ENCODE assay signal across 9 mouse cellular contexts in the genomic region with DNA sequence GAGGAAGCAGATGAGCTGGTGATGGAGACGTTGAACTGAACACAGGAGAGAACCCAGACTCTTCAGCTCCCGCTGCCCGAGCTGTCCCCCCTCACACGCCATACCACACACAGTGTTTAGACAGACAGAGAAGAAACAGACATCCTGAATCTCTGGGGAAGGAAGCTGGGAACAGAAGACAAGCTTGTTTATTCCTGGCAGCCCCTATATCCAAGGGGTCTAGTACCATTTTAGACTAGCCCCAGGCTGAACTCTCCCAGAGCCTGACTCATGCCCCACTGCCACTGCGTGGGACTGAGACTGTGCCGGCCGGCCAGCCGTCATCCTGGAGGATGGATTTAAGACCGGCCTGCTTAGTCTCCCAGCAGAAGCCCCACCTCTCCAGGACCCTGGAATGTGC. TPM values are rescaled to one million over a fixed set of nuclear protein-coding genes. Genes with fewer than 3 reads are reported as not detected.
DNase-seq lines count a peak whose midpoint lies in the region; ATAC-seq and TF ChIP-seq lines count a peak whose summit lies in the region.
"Had no signal": no experiment of that assay in that cellular context is flagged by ENCODE, and none has a peak within 500 bp of the region (broad histone marks: within the 10 kb centered on the region; RNA-seq: fewer than 3 reads in every experiment).

No protein-coding gene starts in this region.

- H3K27me3 ChIP-seq in kidney, embryonic 16.5 days (ENCODE audit: insufficient read depth, low read length), result no peaks in the 10 kb centered on the region
- H3K27me3 ChIP-seq in embryonic facial prominence, embryonic 14.5 days (replicated peaks; ENCODE audit: control insufficient read depth, insufficient read depth, low read length), result no peaks in the 10 kb centered on the region
- no peaks in the 10 kb centered on the region for H3K27me3 ChIP-seq in liver, postnatal 0 days (ENCODE audit: insufficient read depth, low read length)
- no peaks in the 10 kb centered on the region for H3K27me3 ChIP-seq in hindbrain, embryonic 12.5 days

- ATAC-seq in kidney, embryonic 16.5 days (ENCODE audit: low FRiP score, low TSS enrichment), result peak; percentile 58; the same call in 1 of the 2 replicates
- peak; percentile 45; the same call in 1 of the 2 replicates for ATAC-seq in embryonic facial prominence, embryonic 14.5 days (ENCODE audit: low read depth)
- ATAC-seq in liver, postnatal 0 days, result peak; percentile 43
- ATAC-seq in erythroid progenitor cell, adult 5-6 weeks (replicated peaks; ENCODE audit: low FRiP score, poor library complexity, severe bottlenecking), result no peak
- no peak for ATAC-seq in hindbrain, embryonic 12.5 days (ENCODE audit: low FRiP score)

- no peak for DNase-seq in kidney, adult 8-10 months
- peak; percentile 62 for DNase-seq in embryo, embryonic 11 days
- peak; percentile 32 for DNase-seq in embryonic facial prominence, embryonic 14.5 days (ENCODE audit: low spot score)
- no peak for DNase-seq in liver, postnatal 0 days

- TF ChIP-seq EP300 in liver, postnatal 0 days (IDR thresholded peaks at IDR 0.05; ENCODE audit: low read depth), result no peak

- 0 out of 2 replicates have a peak overlapping the region, but pooled peaks have one; percentile 5 for H3K4me2 ChIP-seq in kidney, embryonic 16.5 days (replicated peaks; ENCODE audit: low read depth, low read length)
- no peak overlapping the region for H3K4me2 ChIP-seq in embryonic facial prominence, embryonic 14.5 days (ENCODE audit: low read depth, low read length)
- H3K4me2 ChIP-seq in liver, postnatal 0 days (ENCODE audit: low read depth, low read length), result no peak overlapping the region
- H3K4me2 ChIP-seq in hindbrain, embryonic 12.5 days (replicated peaks), result no peak overlapping the region

- no peaks in the 10 kb centered on the region for H3K9me3 ChIP-seq in kidney, embryonic 16.5 days (ENCODE audit: low read length)
- no peaks in the 10 kb centered on the region for H3K9me3 ChIP-seq in embryonic facial prominence, embryonic 14.5 days (ENCODE audit: control insufficient read depth, low read length)
- no peaks in the 10 kb centered on the region for H3K9me3 ChIP-seq in liver, postnatal 0 days (ENCODE audit: low read length)
- no peaks in the 10 kb centered on the region for H3K9me3 ChIP-seq in hindbrain, embryonic 12.5 days (replicated peaks)

- H3K4me3 ChIP-seq in kidney, embryonic 16.5 days (ENCODE audit: low read length), result no peak overlapping the region
- no peak overlapping the region for H3K4me3 ChIP-seq in embryonic facial prominence, embryonic 14.5 days (ENCODE audit: low read depth, low read length)
- H3K4me3 ChIP-seq in liver, postnatal 0 days (ENCODE audit: low read depth, low read length), result no peak overlapping the region
- no peak overlapping the region for H3K4me3 ChIP-seq in hindbrain, embryonic 12.5 days

- no peak for TF ChIP-seq CTCF in liver, postnatal 0 days (IDR thresholded peaks at IDR 0.05; ENCODE audit: low read depth)

- 0 out of 2 replicates have a peak overlapping the region, but pooled peaks have one; percentile 25 for H3K27ac ChIP-seq in kidney, embryonic 16.5 days (ENCODE audit: low read length)
- no peak overlapping the region; the same call in 1 of the 2 replicates for H3K27ac ChIP-seq in embryonic facial prominence, embryonic 14.5 days (replicated peaks; ENCODE audit: low read depth, low read length)
- 0 out of 2 replicates have a peak overlapping the region, but pooled peaks have one; percentile 11 for H3K27ac ChIP-seq in liver, postnatal 0 days (ENCODE audit: low read depth)
- no peak overlapping the region for H3K27ac ChIP-seq in hindbrain, embryonic 12.5 days

- WGBS in kidney, embryonic 16.5 days, result 10% methylated on average over 9 of the region's 9 CpGs
- WGBS in embryonic facial prominence, embryonic 14.5 days, result 11% methylated on average over 9 of the region's 9 CpGs
- WGBS in liver, postnatal 0 days (ENCODE audit: insufficient replicate concordance), result 23% methylated on average over 9 of the region's 9 CpGs
- WGBS in hindbrain, embryonic 12.5 days, result 44% methylated on average over 9 of the region's 9 CpGs

- peak overlapping the region; percentile 20; the same call in 1 of the 2 replicates for H3K9ac ChIP-seq in kidney, embryonic 16.5 days (replicated peaks; ENCODE audit: low read length)
- peak overlapping the region; percentile 1; the same call in 1 of the 2 replicates for H3K9ac ChIP-seq in embryonic facial prominence, embryonic 14.5 days (ENCODE audit: low read depth, low read length)
- H3K9ac ChIP-seq in liver, postnatal 0 days (replicated peaks), result no peak overlapping the region
- H3K9ac ChIP-seq in hindbrain, embryonic 12.5 days, result no peak overlapping the region

- H3K4me1 ChIP-seq in kidney, embryonic 16.5 days (ENCODE audit: insufficient read depth, low read length), result peaks cover 34% of the 10 kb centered on the region
- H3K4me1 ChIP-seq in embryonic facial prominence, embryonic 14.5 days (ENCODE audit: control insufficient read depth, insufficient read depth, low read length), result 0 out of 2 replicates have a peak, but pooled peaks cover 9% of the 10 kb centered on the region
- H3K4me1 ChIP-seq in liver, postnatal 0 days (ENCODE audit: insufficient read depth), result peaks cover 3% of the 10 kb centered on the region
- peaks cover 3% of the 10 kb centered on the region; the same call in 1 of the 2 replicates for H3K4me1 ChIP-seq in hindbrain, embryonic 12.5 days

- peaks cover 17% of the 10 kb centered on the region for H3K36me3 ChIP-seq in kidney, embryonic 16.5 days (ENCODE audit: insufficient read depth, low read length)
- H3K36me3 ChIP-seq in embryonic facial prominence, embryonic 14.5 days (ENCODE audit: control insufficient read depth, insufficient read depth, low read length), result peaks cover 14% of the 10 kb centered on the region
- peaks cover 2% of the 10 kb centered on the region; the same call in 1 of the 2 replicates for H3K36me3 ChIP-seq in liver, postnatal 0 days (replicated peaks; ENCODE audit: insufficient read depth, low read length)
- peaks cover 16% of the 10 kb centered on the region for H3K36me3 ChIP-seq in hindbrain, embryonic 12.5 days

RNA-seq across cellular contexts. Expression of a gene that starts 3.3 kb away (rescaled TPM):
- polyA plus RNA-seq in kidney, embryonic 16.5 days (2015; fragmentation: Nextera tagmentation; extraction: Ambion mirVana), result 1.6 and 1.9 TPM in 2 replicates
- polyA plus RNA-seq in embryonic facial prominence, embryonic 14.5 days (2014; fragmentation: Nextera tagmentation; extraction: Ambion mirVana), result 0.20 and 0.21 TPM in 2 replicates
- polyA plus RNA-seq in liver, postnatal 0 days (2015; fragmentation: Nextera tagmentation; extraction: Ambion mirVana), result 0.20 and 0.22 TPM in 2 replicates
- not detected in 2 replicates for total RNA-seq in erythroid progenitor cell, adult 5-6 weeks (2015; ENCODE audit: low replicate concordance)
- not detected in 2 replicates for total RNA-seq in erythroid progenitor cell, adult 5-6 weeks (2017; ENCODE audit: low replicate concordance)
- polyA plus RNA-seq in hindbrain, embryonic 12.5 days (2016; fragmentation: Nextera tagmentation; extraction: Ambion mirVana), result 0.19 TPM in 1 of 2 replicates, not detected in the other
- total RNA-seq: left cerebral cortex, adult 8-10 months had no signal
- polyA plus RNA-seq: cortical plate, adult 2 months had no signal

RNA-seq across cellular contexts. Expression of a gene that starts 9.5 kb away (rescaled TPM):
- polyA plus RNA-seq in kidney, embryonic 16.5 days (2015; fragmentation: Nextera tagmentation; extraction: Ambion mirVana), result 322 and 350 TPM in 2 replicates
- polyA plus RNA-seq in embryonic facial prominence, embryonic 14.5 days (2014; fragmentation: Nextera tagmentation; extraction: Ambion mirVana), result 214 and 224 TPM in 2 replicates
- 105 and 109 TPM in 2 replicates for polyA plus RNA-seq in liver, postnatal 0 days (2015; fragmentation: Nextera tagmentation; extraction: Ambion mirVana)
- total RNA-seq in erythroid progenitor cell, adult 5-6 weeks (2015; ENCODE audit: low replicate concordance), result 12.6 and 14.3 TPM in 2 replicates
- total RNA-seq in erythroid progenitor cell, adult 5-6 weeks (2017; ENCODE audit: low replicate concordance), result 17.1 and 26.6 TPM in 2 replicates
- 180 and 183 TPM in 2 replicates for polyA plus RNA-seq in hindbrain, embryonic 12.5 days (2016; fragmentation: Nextera tagmentation; extraction: Ambion mirVana)

RNA-seq across cellular contexts. Expression of a gene that starts 9.7 kb away (rescaled TPM):
- 149 and 156 TPM in 2 replicates for polyA plus RNA-seq in kidney, embryonic 16.5 days (2015; fragmentation: Nextera tagmentation; extraction: Ambion mirVana)
- polyA plus RNA-seq in embryonic facial prominence, embryonic 14.5 days (2014; fragmentation: Nextera tagmentation; extraction: Ambion mirVana), result 119 and 133 TPM in 2 replicates
- polyA plus RNA-seq in liver, postnatal 0 days (2015; fragmentation: Nextera tagmentation; extraction: Ambion mirVana), result 46.7 and 50.0 TPM in 2 replicates
- total RNA-seq in erythroid progenitor cell, adult 5-6 weeks (2015; ENCODE audit: low replicate concordance), result 6.5 and 12.2 TPM in 2 replicates
- 0.76 and 1.8 TPM in 2 replicates for total RNA-seq in erythroid progenitor cell, adult 5-6 weeks (2017; ENCODE audit: low replicate concordance)
- polyA plus RNA-seq in hindbrain, embryonic 12.5 days (2016; fragmentation: Nextera tagmentation; extraction: Ambion mirVana), result 94.0 and 97.8 TPM in 2 replicates

RNA-seq across cellular contexts. Expression of a gene that starts 30.4 kb away (rescaled TPM):
- polyA plus RNA-seq in kidney, embryonic 16.5 days (2015; fragmentation: Nextera tagmentation; extraction: Ambion mirVana), result 33.5 and 35.1 TPM in 2 replicates
- 35.4 and 35.6 TPM in 2 replicates for polyA plus RNA-seq in embryonic facial prominence, embryonic 14.5 days (2014; fragmentation: Nextera tagmentation; extraction: Ambion mirVana)
- polyA plus RNA-seq in liver, postnatal 0 days (2015; fragmentation: Nextera tagmentation; extraction: Ambion mirVana), result 18.5 and 18.7 TPM in 2 replicates
- total RNA-seq in erythroid progenitor cell, adult 5-6 weeks (2015; ENCODE audit: low replicate concordance), result not detected in 2 replicates
- total RNA-seq in erythroid progenitor cell, adult 5-6 weeks (2017; ENCODE audit: low replicate concordance), result 0.45 and 0.90 TPM in 2 replicates
- polyA plus RNA-seq in hindbrain, embryonic 12.5 days (2016; fragmentation: Nextera tagmentation; extraction: Ambion mirVana), result 11.7 and 13.4 TPM in 2 replicates

RNA-seq across cellular contexts. Expression of a gene that starts 39.1 kb away (rescaled TPM):
- polyA plus RNA-seq in kidney, embryonic 16.5 days (2015; fragmentation: Nextera tagmentation; extraction: Ambion mirVana), result 441 and 457 TPM in 2 replicates
- polyA plus RNA-seq in embryonic facial prominence, embryonic 14.5 days (2014; fragmentation: Nextera tagmentation; extraction: Ambion mirVana), result 341 and 347 TPM in 2 replicates
- 238 and 254 TPM in 2 replicates for polyA plus RNA-seq in liver, postnatal 0 days (2015; fragmentation: Nextera tagmentation; extraction: Ambion mirVana)
- total RNA-seq in erythroid progenitor cell, adult 5-6 weeks (2015; ENCODE audit: low replicate concordance), result 228 and 243 TPM in 2 replicates
- 69.4 and 89.7 TPM in 2 replicates for total RNA-seq in erythroid progenitor cell, adult 5-6 weeks (2017; ENCODE audit: low replicate concordance)
- 370 and 394 TPM in 2 replicates for polyA plus RNA-seq in hindbrain, embryonic 12.5 days (2016; fragmentation: Nextera tagmentation; extraction: Ambion mirVana)

Comparison
In these comparisons a context has a peak if more than half of its experiments do, and no peak if none do; other contexts are left out.
1. ATAC-seq: peak in kidney, embryonic 16.5 days (single experiment), embryonic facial prominence, embryonic 14.5 days (single experiment) and liver, postnatal 0 days (single experiment); none in erythroid progenitor cell, adult 5-6 weeks (single experiment) and hindbrain, embryonic 12.5 days (single experiment).
2. H3K27ac ChIP-seq: peak in kidney, embryonic 16.5 days (single experiment) and liver, postnatal 0 days (single experiment); none in embryonic facial prominence, embryonic 14.5 days (single experiment) and hindbrain, embryonic 12.5 days (single experiment).
3. H3K9ac ChIP-seq: peak in kidney, embryonic 16.5 days (single experiment) and embryonic facial prominence, embryonic 14.5 days (single experiment); none in liver, postnatal 0 days (single experiment) and hindbrain, embryonic 12.5 days (single experiment).
4. DNase-seq: peak in embryo, embryonic 11 days (single experiment) and embryonic facial prominence, embryonic 14.5 days (single experiment); none in kidney, adult 8-10 months (0 of 2) and liver, postnatal 0 days (single experiment).